Mouse (Mus musculus): ENCODE results near the gene 4931406C07Rik. TPM values are rescaled to one million over a fixed set of nuclear protein-coding genes. Genes with fewer than 3 reads are reported as not detected.
"Not testable (repeated sequence)": the region's sequence is repeated elsewhere in the genome, so short reads cannot be mapped to it uniquely, and the experiment has no call there.

4931406C07Rik gene
- polyA plus RNA-seq, 1 experiment: 11.6 TPM

DNA sequence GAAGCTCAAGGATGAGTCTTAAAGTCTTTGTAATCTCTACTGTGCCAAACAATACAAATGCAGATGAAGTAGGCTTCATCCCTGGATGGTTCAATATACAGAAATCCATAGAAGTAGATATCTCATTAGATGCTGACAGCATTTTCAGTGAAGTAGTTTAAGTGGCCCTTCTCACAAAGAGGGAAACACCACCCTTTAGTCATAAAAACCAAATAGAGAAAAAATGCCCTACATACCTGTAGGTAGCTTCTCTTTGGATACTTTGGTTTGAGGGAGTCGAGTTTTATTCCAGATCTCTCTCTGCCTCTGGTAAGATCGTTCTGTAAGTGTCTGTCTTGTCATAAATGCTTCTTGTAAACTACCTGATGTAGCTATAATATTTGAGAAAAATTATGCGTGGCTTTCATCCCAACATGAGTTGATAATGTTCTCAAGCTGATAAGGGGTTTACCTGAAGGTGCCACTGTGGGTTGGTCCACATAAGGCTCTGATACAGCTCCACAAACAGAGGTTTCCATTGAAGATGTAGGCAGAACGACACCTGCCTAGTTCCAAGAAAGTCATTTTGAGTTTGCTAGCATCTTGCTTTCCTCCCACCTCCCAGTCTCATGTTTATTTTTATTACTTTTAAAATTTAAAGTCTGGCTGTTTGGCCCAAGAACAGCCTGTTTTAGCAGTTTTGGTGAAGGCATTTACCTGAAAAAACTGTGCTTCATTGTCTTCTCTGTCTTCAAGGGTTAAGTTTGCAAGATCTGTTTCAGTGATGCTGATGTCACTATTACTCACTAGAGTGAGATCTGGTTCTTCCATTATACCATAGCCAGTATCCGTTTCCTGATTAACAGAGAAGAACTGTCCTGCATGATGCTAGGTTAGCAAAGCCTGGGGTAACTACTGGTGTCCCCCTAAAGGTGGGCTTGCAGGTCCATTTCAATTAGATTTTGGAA lies 11.2 kb upstream of the 4931406C07Rik start:
- H3K27me3 ChIP-seq (ENCODE audit: control insufficient read depth, insufficient read depth, insufficient read length): no peaks in the 10 kb centered on the region
- TF ChIP-seq TCF12 (IDR thresholded peaks at IDR 0.05; ENCODE audit: insufficient read depth, poor library complexity, severe bottlenecking) (no peak), POLR2AphosphoS2 (IDR thresholded peaks at IDR 0.05; ENCODE audit: insufficient read length, low read depth) (peak; percentile 38)
- H3K36me3 ChIP-seq (ENCODE audit: control insufficient read depth, insufficient read depth): peaks cover 63% of the 10 kb centered on the region
- H3K4me3 ChIP-seq: no peak overlapping the region
- H3K79me2 ChIP-seq (ENCODE audit: control insufficient read depth, insufficient read depth): no peaks in the 10 kb centered on the region
- no peak overlapping the region for H3ac ChIP-seq (ENCODE audit: control insufficient read depth, insufficient read length)
- no peak overlapping the region for H3K4me2 ChIP-seq (ENCODE audit: low read depth)

- not testable (repeated sequence) for H3K27me3 ChIP-seq (ENCODE audit: control insufficient read depth, insufficient read depth, insufficient read length); H3K4me2 ChIP-seq (ENCODE audit: low read depth); H3K4me3 ChIP-seq; H3K79me2 ChIP-seq (ENCODE audit: control insufficient read depth, insufficient read depth); H3ac ChIP-seq (ENCODE audit: control insufficient read depth, insufficient read length)
- peaks cover 65% of the 10 kb centered on the region for H3K36me3 ChIP-seq (ENCODE audit: control insufficient read depth, insufficient read depth)
Measured at GRCm38 (mm10) chr9:15316296-15316695, 10.0 kb upstream of the 4931406C07Rik start.

- no peak overlapping the region for H3K4me3 ChIP-seq
- H3K4me2 ChIP-seq (ENCODE audit: low read depth): no peak overlapping the region
- H3K27me3 ChIP-seq (ENCODE audit: control insufficient read depth, insufficient read depth, insufficient read length): no peaks in the 10 kb centered on the region
- no peak for TF ChIP-seq CEBPB (IDR thresholded peaks at IDR 0.05; ENCODE audit: insufficient read depth, poor library complexity, severe bottlenecking)
- no peak for TF ChIP-seq REST (IDR thresholded peaks at IDR 0.05; ENCODE audit: insufficient read depth, insufficient read length)
- no peak for TF ChIP-seq E2F4 (IDR thresholded peaks at IDR 0.05; ENCODE audit: insufficient read depth)
- no peak for TF ChIP-seq POLR2A (IDR thresholded peaks at IDR 0.05; ENCODE audit: insufficient read length, low read depth)
- TF ChIP-seq TCF3 (IDR thresholded peaks at IDR 0.05; ENCODE audit: insufficient read length, low read depth): no peak
- no peak for TF ChIP-seq MYOG (IDR thresholded peaks at IDR 0.05; ENCODE audit: control insufficient read depth in 1 of 3, insufficient read depth in 1 of 3, insufficient read length in 2 of 3, low read depth in 2 of 3)
- no peak for TF ChIP-seq POLR2AphosphoS2 (IDR thresholded peaks at IDR 0.05; ENCODE audit: insufficient read length, low read depth)
- TF ChIP-seq TCF12 (IDR thresholded peaks at IDR 0.05; ENCODE audit: insufficient read depth, poor library complexity, severe bottlenecking): no peak
- TF ChIP-seq MAX (IDR thresholded peaks at IDR 0.05; ENCODE audit: low read depth): no peak
- no peak for TF ChIP-seq SRF (IDR thresholded peaks at IDR 0.05; ENCODE audit: control insufficient read depth, insufficient read length, low read depth)
- TF ChIP-seq MYOD1 (IDR thresholded peaks at IDR 0.05; ENCODE audit: control insufficient read depth in 1 of 3, insufficient read length in 2 of 3, low read depth in 2 of 3): no peak
- no peak for TF ChIP-seq USF1 (IDR thresholded peaks at IDR 0.05; ENCODE audit: low read depth)
- peaks cover 6% of the 10 kb centered on the region for H3K79me2 ChIP-seq (ENCODE audit: control insufficient read depth, insufficient read depth)
- peaks cover 76% of the 10 kb centered on the region for H3K36me3 ChIP-seq (ENCODE audit: control insufficient read depth, insufficient read depth)
- no peak overlapping the region for H3ac ChIP-seq (ENCODE audit: control insufficient read depth, insufficient read length)
Measured at GRCm38 (mm10) chr9:15314619-15315018, 8.4 kb upstream of the 4931406C07Rik start.

GRCm38 (mm10) chr9:15313633-15314032 lies 7.4 kb upstream of the 4931406C07Rik start:
- Histone ChIP-seq H3K4me3 (no peak overlapping the region), H3K27me3 (ENCODE audit: control insufficient read depth, insufficient read depth, insufficient read length) (no peaks in the 10 kb centered on the region), H3K4me2 (ENCODE audit: low read depth) (no peak overlapping the region), H3K79me2 (ENCODE audit: control insufficient read depth, insufficient read depth) (peaks cover 16% of the 10 kb centered on the region), H3ac (ENCODE audit: control insufficient read depth, insufficient read length) (no peak overlapping the region), H3K36me3 (ENCODE audit: control insufficient read depth, insufficient read depth) (peaks cover 86% of the 10 kb centered on the region)
- no peak for TF ChIP-seq REST (IDR thresholded peaks at IDR 0.05; ENCODE audit: insufficient read depth, insufficient read length)
- no peak for TF ChIP-seq MYOG (IDR thresholded peaks at IDR 0.05; ENCODE audit: control insufficient read depth in 1 of 3, insufficient read depth in 1 of 3, insufficient read length in 2 of 3, low read depth in 2 of 3)
- no peak for TF ChIP-seq TCF12 (IDR thresholded peaks at IDR 0.05; ENCODE audit: insufficient read depth, poor library complexity, severe bottlenecking)
- no peak for TF ChIP-seq MYOD1 (IDR thresholded peaks at IDR 0.05; ENCODE audit: control insufficient read depth in 1 of 3, insufficient read length in 2 of 3, low read depth in 2 of 3)
- TF ChIP-seq E2F4 (IDR thresholded peaks at IDR 0.05; ENCODE audit: insufficient read depth): no peak
- TF ChIP-seq SRF (IDR thresholded peaks at IDR 0.05; ENCODE audit: control insufficient read depth, insufficient read length, low read depth): no peak
- no peak for TF ChIP-seq CEBPB (IDR thresholded peaks at IDR 0.05; ENCODE audit: insufficient read depth, poor library complexity, severe bottlenecking)
- no peak for TF ChIP-seq TCF3 (IDR thresholded peaks at IDR 0.05; ENCODE audit: insufficient read length, low read depth)
- TF ChIP-seq MAX (IDR thresholded peaks at IDR 0.05; ENCODE audit: low read depth): no peak
- TF ChIP-seq POLR2AphosphoS2 (IDR thresholded peaks at IDR 0.05; ENCODE audit: insufficient read length, low read depth): no peak
- no peak for TF ChIP-seq POLR2A (IDR thresholded peaks at IDR 0.05; ENCODE audit: insufficient read length, low read depth)
- no peak for TF ChIP-seq USF1 (IDR thresholded peaks at IDR 0.05; ENCODE audit: low read depth)

GRCm38 (mm10) chr9:15312054-15312735 lies 5.9 kb upstream of the 4931406C07Rik start:
- peaks cover 30% of the 10 kb centered on the region for H3K79me2 ChIP-seq (ENCODE audit: control insufficient read depth, insufficient read depth)
- H3K4me2 ChIP-seq (ENCODE audit: low read depth): no peak overlapping the region
- no peak overlapping the region for H3ac ChIP-seq (ENCODE audit: control insufficient read depth, insufficient read length)
- TF ChIP-seq MYOD1 (IDR thresholded peaks at IDR 0.05; ENCODE audit: control insufficient read depth in 1 of 3, insufficient read length in 2 of 3, low read depth in 2 of 3) (peak in 2 of 3 experiments; percentile 43 to 49), MYOG (IDR thresholded peaks at IDR 0.05; ENCODE audit: control insufficient read depth in 1 of 3, insufficient read depth in 1 of 3, insufficient read length in 2 of 3, low read depth in 2 of 3) (no peak)
- H3K4me3 ChIP-seq: no peak overlapping the region
- no peaks in the 10 kb centered on the region for H3K27me3 ChIP-seq (ENCODE audit: control insufficient read depth, insufficient read depth, insufficient read length)
- H3K36me3 ChIP-seq (ENCODE audit: control insufficient read depth, insufficient read depth): peaks cover 84% of the 10 kb centered on the region
